Mouse (Mus musculus) cerebellum, adult 18-20 months (tissue): ENCODE measurements around the gene Clasp1.
A peak's percentile ranks its signal among the peaks of the same experiment; 100 is the strongest.

Experiments
- DNase-seq, 2 experiments: peaks; one replicate each; pipeline ENCODE4 v3.0.0; 2021

Clasp1 gene

DNA sequence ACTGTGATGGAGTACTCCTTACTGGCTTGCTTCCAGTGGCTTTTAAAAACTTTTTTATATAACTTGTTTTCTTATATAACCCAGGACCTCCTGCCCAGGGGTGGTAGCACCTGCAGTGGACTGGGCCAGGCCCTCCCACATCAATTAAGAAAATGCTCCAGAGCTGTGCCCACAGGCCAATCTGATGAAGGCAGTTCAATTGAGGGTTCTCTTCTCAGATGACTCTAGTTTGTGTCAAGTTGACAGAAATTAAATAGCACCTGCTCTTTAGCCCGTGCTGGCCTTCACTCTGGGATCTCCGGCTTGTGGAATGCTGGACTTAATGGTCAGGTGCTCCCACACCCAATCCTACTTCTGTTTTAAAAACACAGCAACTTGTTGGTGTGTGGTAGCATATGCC is 112.8 kb downstream of the Clasp1 start:
- DNase-seq: no peak

DNA sequence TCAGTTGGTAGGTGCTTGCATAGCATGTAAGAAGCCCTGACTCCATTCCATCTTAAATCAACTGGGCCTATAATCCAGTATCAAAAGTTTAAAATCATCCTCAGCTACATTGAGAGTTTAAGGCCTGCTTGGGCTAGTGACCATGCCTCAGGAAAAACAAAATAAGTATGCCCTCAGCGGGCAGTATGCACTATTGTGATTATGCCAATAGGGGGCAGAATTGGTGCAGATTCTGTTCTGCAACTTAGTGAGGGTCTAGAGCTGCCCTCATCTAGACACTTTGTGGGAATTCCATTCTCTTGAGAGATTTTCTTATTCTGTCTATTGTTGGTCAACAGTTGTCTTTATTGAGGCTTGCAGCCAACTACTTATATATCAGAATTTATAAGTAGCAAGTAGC is 116.9 kb downstream of the Clasp1 start:
- no peak for DNase-seq

DNA sequence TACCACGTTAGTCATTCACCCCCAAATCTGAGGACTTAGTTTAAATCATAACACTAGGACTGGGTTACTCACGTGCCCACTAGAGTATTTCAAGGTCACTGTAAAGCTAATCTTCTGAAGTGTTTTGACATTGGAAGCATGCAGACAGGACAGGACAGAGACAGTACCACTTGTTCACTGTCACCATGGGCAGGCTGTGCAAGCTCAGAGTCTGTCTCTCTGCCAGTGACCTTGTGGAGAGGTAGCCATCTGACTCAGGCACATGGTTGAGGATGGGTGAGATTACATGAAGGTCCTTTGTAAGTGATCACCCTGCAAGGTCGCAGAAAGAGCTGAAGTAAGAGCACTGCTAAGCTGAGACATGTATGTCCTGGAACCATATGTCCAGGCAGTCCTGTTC is 122.1 kb downstream of the Clasp1 start:
- no peak for DNase-seq

DNA sequence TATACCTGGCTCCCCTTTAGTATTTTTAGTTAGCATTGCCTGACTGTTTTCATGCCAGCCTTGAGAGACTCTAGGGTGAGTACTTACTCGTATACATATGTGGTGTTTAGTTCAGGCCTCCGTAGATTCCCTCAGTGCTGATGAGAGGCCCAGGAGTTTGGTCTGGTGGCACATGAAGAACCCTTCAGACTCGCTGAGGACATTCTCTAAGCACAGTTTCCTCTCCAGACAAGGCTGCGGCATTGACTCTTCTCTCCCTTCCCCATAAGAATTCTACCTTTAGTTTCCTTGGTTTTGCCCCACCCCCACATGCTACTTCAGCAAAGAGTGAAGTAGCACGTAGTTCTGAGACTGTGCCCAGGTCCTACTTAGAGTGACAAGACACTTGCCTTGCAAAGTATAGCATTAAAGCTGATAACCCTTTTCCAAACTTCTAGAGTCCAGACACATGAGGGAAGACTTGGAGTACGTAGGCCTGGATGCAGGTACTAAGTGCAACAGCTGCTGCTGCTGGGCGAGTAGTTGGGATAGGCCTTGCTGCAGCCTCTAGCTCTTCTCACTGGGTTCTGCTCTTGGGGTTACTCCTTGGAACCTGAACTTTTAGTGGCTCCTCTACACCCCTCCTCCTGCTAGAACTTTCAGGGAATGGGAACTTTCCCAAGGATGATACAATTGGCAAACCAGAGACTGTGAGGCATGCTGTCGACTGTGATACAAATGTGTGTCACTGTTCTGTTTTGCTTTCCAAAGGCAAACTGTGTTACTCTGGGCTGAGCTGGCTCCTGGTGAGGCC is 123.1 kb downstream of the Clasp1 start:
- no peak for DNase-seq

DNA sequence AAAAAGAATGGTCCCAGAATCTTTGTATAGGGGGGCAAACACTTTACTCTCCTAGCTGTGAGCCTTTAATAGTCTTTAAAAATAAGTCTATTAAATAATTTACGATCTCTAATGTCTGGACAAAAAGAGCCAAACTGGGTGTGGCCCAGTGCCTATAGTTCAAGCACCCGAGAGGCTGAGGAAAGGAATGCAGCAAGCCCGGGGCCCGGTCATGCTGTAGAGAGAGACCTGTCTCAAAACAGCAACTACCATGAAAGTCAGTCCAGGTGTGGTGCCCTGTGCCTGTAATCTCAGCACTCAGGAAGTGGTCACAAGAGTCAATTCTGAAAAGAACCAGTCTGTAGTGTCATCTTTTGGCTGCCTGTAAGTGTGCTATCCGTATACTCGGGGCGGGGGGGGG is 127.4 kb downstream of the Clasp1 start:
- no peak for DNase-seq

DNA sequence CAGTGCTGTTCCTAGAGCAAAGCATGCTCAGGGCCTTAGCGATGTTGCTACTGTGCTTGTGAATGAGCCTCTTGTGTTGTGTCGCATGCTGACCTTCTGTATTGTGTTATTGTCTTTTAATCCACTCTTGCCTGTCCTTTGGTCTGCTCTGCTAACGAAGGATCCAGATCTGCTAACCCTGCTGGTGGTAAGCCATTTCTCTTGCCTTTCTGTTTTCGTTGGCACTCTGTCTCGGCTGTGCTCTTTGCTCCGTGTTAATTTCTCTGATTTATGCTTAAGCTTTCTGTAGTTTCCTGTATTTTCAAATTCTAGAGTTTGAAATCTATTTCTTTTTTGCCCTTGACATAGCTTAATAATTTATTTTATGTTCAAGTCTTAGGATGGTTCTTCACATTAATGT is 134.3 kb downstream of the Clasp1 start:
- DNase-seq: no peak

DNA sequence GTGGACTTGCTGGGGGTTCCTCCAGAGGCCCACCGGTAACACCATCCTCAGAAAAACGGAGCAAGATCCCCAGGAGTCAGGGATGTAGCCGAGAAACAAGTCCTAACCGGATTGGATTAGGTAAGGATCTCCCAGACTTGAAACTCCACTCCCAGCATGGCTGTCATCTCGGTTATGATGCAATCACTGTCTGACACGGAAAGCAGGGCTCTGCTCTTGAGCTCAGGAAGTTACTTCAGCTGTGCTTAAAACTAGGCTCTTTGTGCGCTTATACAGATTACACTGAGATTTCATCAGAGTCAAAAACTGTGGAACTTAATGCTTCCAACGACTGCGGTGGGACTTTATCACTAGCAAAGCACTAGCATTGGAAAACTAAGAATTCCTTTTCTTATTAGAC is 136.5 kb downstream of the Clasp1 start:
- no peak for DNase-seq

DNA sequence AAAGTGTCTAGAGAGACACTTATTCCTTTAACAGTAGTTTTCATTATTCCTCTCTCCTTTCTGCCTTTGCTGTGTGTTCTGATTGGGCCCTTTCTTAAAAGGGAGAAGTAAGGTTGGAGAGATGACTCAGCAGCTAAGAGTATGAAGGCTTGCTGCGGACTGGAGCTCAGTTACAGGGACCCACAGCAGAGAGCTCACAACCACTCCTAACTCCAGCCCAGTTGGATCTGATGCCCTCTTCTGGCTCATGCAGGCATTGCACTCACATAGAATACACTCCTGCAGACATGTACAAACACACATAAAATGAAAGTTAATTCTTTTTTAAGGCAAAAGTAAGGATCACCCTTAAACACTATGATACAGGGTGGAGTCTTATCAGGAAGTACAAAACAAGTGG is 140.4 kb downstream of the Clasp1 start:
- no peak for DNase-seq

DNA sequence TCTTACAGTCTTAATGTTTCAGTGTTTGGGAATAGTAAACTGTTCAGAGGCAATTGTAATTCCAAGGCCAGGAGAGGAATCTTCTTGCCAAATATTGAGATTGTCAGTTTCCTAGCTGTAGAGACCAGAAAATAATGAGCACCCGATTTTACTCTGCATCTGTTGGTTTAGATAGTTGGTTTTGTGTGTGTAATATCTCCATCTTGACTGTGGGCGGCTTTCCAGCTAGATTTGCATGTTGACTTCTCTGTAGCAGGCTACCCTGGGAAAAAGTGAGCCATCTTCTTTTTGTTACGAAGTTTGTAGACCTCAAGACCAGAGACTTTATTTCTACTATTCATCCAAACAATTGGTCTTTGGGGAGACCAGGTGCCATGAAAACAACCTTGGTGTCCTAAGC is 142.4 kb downstream of the Clasp1 start:
- DNase-seq: no peak

DNA sequence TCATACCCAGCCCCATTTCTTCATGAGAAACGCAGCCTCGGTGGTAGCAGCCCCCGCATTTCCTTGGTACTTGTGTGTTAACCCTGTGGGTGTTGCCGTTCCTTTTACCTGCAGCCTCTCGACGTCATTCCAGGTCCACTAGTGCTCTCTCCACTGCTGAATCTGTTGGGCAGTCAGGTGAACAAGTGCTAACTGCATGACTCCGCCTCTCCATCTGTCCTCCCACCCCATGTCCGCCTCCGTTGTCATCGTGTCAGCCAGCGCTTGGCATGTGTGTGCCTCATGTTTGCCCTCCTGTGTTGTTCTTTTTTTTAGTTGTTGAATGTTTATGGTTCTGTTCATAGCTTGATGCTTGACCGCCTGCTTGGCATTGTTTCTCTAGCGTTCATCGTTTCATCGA is 147.2 kb downstream of the Clasp1 start:
- DNase-seq: peak; percentile 46 to 65

DNA sequence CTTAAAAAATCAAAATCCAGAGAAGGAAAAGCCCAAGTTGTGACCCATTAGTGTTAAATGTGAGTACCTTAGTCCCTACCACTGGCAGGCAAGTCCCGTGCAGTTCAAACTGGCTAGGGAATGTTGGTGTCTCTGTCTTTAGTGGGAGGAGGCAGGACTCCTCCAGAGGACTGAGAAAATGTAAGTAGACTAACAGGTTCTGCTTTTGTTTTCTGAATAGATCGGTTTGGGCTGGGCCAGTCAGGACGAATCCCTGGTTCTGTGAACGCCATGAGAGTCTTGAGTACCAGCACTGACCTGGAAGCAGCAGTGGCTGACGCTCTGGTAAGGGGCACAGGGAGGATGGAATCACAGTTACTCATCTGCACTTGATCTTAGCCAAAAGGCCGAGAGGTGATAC is 150.2 kb downstream of the Clasp1 start:
- no peak for DNase-seq

DNA sequence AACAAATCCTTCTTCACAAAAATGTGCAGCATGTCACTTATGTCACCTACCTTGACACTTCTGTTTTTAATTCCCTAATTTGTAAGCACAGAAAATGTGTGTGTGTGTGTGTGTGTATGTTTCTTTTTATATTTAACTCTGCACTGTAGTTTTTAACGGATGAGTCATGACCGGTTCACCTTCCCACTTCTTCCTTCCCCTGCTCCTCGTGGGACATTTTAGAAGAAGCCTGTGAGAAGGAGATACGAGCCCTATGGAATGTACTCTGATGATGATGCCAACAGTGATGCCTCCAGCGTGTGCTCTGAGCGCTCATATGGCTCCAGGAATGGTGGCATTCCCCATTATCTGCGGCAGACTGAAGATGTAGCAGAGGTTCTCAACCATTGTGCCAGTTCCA is 154.0 kb downstream of the Clasp1 start:
- no peak for DNase-seq

DNA sequence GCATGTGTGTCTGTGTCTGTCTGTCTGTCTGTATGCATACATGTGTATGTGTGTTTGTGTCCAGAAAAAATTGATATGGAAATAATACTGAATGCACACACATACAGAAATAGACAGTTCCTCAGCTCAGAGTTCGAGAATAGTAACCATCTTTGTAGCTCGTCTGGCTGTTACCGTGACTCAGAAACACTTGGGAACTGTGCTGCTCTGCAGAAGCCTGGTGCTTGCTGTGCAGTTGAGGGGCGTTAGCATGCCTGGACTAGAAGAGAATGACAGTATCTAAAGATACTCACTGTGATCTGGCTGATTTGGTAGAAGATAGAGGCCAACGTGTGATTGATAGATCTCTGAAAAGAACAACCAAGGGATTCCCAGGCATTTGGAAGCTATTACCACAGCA is 159.9 kb downstream of the Clasp1 start:
- no peak for DNase-seq

DNA sequence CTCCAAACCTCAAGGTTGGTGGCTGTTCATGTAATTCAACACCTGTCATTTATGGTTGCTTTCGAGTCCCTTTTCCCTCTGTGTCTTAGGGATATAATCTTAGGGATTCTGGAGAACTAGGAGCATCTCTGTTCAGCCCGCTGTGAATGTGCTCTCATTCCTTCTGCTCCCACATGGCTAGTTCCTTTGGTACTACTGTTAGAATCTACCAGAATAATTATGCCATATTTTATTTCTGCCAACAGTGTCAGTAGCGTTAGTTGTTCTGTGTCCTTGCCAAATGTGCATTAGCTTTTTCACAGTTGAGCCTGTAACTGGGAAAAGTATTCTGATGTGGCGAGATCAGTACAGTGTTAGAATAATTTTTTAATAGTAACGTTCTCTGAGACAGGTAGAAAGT is 162.3 kb downstream of the Clasp1 start:
- DNase-seq: no peak

DNA sequence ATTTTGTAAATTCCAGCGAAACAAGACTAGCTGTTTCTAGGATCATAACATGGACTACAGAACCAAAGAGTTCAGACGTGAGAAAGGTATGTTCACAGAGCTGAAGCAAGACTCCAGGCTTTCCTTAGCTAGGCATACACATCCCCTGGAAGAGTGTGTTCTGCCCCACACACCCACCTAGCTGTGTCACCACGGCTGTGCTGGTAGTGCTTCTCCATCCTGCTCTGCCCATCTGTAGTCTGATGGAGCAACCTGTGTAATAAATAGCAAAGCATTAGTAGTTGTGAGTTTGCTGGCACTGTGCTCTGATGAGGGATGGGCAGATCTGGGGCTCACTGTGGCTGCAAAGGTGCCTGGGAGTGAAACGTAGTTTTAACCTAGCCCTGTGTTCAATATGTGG is 163.2 kb downstream of the Clasp1 start:
- DNase-seq: no peak

DNA sequence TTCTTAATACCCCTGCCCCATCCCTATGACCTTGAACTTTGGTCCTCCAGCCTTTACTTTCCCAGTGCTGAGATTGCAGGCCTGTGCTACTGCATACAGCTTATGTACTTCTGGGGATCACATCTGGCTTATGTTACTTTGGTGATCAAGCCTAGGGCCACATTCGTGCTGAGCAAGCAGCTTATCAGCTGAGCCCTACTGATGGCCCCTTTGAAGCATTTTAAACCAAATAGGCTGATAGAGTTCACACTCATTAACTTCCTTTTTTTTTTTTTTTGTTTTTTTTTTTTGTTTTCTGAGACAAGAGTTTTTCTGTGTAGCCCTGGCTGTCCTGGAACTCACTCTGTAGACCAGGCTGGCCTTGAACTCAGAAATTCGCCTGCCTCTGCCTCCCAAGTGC is 164.2 kb downstream of the Clasp1 start:
- DNase-seq: no peak

DNA sequence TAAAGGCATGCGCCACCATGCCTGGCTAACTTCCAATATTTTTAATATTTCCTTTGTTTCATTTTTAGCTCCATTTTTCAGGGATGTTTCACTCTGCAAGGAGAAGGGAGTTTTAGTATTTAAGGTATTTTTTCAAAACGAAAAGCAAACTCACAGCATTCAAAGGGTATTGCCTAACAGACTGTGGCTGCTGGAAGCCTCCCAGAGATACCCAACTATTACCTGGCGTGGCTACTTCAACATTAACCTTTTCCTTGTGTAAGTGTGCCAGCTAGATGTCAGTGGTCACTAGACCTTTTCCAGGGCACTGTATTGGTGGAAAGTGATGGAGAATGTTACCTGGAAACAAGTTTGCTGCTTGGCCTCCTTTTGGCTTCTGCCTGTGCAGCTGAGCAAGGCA is 164.6 kb downstream of the Clasp1 start:
- no peak for DNase-seq

DNA sequence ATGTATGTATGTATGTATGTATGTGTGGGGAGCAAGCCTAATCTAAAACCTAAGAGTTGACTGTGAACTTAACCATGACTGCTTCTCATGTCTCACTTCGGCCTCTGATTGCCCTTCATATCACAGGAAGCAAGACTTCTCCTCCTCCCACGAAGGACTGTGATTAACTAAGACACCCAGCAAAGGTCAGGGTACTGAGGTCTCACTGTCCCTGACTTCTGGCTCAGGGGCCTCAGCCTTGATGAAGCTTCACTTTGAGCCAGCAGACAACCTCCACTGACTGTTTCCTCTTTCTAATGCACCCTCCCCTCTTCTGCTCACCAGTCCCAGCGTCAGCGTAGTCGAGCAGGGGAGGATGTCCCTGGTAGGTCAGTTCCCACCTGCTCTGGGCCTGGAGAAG is 166.1 kb downstream of the Clasp1 start:
- no peak for DNase-seq

DNA sequence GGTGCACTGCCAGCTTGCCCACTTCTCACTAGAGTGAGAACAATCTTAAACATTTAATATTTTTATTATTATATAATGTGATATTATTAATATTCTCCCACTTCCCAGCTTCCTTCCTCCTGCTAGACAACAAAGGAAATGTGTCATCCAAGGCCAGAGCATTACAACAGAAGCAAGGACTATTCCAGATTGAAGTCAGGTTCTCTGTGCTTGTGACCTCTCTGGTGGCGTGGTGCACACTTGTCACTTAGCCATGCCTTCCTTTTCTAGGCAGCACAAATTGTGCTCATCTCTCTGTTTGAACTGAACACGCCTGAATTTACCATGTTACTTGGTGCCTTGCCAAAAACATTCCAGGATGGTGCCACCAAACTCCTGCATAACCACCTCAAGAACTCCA is 170.9 kb downstream of the Clasp1 start:
- DNase-seq: no peak

DNA sequence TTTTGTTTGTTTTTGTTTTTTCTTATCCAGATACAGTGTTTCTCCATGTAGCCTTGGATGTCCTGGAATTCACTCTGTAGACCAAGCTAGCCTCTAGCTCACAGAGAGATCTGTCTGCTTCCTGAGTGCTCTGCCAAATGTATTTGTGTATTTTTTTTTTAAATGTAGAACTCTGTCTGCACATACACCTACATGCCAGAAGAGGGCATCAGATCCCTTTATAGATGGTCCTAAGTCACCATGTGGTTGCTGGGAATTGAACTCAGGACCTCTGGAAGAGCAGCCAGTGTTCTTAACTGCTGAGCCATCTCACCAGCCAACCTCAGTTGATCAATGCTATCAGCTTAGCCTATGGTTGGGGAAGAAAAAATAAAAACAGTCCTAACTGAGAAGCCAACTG is 175.7 kb downstream of the Clasp1 start:
- DNase-seq: no peak

DNA sequence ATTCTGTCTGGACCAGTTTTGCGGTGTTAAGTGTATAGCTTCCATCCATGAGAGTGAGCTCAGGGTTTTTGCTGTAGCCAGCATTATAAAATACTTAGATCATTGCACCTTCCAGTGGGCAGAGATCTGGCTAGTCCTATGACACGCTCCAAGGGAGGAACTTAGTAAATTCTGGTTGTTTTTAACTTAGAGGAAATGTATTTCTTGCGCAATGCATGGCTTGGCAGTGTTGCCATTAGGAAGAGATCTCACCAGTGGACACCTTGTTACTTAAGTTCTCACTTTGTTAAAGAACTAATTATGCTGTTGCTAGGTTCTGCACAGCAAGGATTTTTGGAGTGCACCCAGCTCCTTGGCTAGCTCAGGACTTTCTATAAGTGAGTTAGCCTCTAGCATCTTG is 178.8 kb downstream of the Clasp1 start:
- no peak for DNase-seq

DNA sequence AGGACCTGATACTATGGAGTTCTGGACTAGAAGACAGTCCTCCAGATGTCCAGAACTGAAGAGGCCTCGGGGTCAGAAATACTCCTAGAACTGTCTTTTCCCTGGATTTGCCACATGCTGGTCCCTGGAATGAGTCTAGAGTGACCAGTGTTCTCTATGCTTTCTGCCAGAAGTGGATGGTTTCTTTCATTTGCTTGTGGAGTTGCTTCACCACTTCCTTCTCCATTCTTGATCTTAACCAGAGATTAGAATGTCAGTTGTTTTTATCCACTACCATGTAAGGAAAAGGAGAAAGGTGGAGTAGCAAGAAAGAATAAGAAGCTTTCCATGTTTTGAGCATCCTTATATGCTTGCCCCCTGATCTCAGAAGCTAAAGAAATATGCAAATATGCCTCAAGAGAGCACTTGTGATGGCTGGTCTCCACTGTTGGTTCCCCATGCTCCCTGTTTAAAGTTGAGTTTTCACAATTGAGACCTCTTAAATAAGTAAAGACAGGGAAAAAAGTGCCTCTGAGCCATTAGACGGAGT is 191.4 kb downstream of the Clasp1 start:
- DNase-seq: no peak

DNA sequence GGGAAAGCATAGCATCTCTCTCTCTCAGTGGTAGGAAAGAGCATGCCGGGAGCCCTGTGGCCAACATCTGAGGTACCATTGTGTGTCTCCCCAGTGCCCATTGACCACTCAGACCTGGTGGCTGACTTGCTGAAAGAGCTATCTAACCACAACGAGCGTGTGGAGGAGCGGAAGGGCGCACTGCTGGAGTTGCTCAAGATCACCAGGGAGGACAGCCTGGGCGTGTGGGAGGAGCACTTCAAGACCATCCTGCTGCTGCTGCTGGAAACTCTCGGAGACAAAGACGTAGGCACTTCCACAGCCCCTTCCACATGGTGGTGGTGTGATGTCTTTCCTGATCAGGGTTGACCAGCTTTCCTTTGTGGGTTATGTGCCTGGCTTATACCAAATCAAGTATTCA is 192.3 kb downstream of the Clasp1 start:
- no peak for DNase-seq

DNA sequence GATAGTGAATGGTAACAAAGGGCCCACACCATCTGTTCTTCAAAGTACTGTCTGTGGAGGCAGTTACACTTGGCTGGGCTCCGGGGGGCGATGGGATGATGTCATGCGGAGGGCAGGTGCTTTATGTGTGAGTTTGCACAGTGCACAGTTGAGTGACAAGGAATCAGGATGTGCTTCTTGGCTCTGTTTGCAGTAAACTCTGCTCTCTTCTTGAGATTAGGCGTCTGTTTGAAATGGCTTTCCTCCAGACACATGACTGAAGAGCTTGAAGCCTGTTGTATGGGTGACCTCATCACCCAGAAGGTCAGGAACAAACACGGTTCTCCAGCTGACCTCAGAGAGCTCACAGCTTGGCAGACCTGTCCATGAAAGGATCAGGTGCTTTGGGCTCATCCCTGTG is 200.9 kb downstream of the Clasp1 start:
- no peak for DNase-seq

DNA sequence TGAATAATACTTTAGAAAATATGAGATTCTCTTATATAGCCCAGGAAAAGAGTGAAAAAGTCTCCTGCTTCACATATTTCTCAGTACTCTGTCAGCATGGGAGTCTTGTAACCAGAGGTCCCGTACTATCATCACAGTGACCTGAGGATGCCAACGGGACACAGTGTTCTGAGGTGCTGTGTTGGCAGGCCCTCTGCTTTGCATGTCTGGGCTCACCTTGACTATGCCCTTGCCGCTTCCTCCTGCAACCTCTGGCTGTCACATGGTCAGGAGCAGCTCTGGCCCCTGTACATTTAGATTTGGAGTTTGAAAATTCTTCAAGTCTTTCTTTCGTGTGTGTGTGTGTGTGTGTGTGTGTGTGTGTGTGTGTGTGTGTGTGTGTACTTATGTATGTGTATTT is 204.1 kb downstream of the Clasp1 start:
- no peak for DNase-seq
